Mouse (Mus musculus) ES-E14 (cell line): ENCODE measurements around the gene Slc37a1. TPM values are rescaled to one million over a fixed set of nuclear protein-coding genes. Genes with fewer than 3 reads are reported as not detected.

ENCODE experiments used
- DNase-seq: peaks from one replicate; pipeline ENCODE4 v3.0.0-alpha.2; 2013; ENCODE audit warnings: low read depth, low spot score
- H3K27ac ChIP-seq: 2 replicates; pipeline ENCODE4 v1.5.1; 2012; ENCODE audit warnings: low read depth, mild to moderate bottlenecking, low read length, moderate library complexity, mixed read lengths; ENCODE audit not compliant: poor library complexity, insufficient read depth, severe bottlenecking
- H3K36me3 ChIP-seq: 2 replicates; pipeline ENCODE4 v1.6.1; 2012; ENCODE audit warnings: mild to moderate bottlenecking, low read length, moderate library complexity, mixed read lengths; ENCODE audit not compliant: control insufficient read depth, poor library complexity, insufficient read depth, severe bottlenecking
- H3K4me1 ChIP-seq, 2 experiments: fragments of 150-350 bp in 1 of 2; sonication (generic) in 1 of 2; 2 replicates each; pipeline ENCODE4 v1.6.1; 2012; ENCODE audit warnings: low read length in 2 of 2, mild to moderate bottlenecking in 1 of 2, mixed read lengths in 1 of 2; ENCODE audit not compliant: control insufficient read depth in 2 of 2, insufficient read depth in 2 of 2, poor library complexity in 1 of 2
- H3K4me3 ChIP-seq, 2 experiments: fragments of 150-350 bp in 1 of 2; sonication (generic) in 1 of 2; 2 replicates each; pipeline ENCODE4 v1.5.1; 2012; ENCODE audit warnings: low read length in 2 of 2, low read depth in 1 of 2, mild to moderate bottlenecking in 1 of 2, mixed read lengths in 1 of 2; ENCODE audit not compliant: insufficient read depth in 1 of 2, poor library complexity in 1 of 2, severe bottlenecking in 1 of 2
- H3K9ac ChIP-seq: 2 replicates; pipeline ENCODE4 v1.6.1; 2012; ENCODE audit warnings: low read depth, mild to moderate bottlenecking, low read length, mixed read lengths; ENCODE audit not compliant: poor library complexity, insufficient read depth, severe bottlenecking
- H3K9me3 ChIP-seq: fragments of 150-350 bp; sonication (generic); 2 replicates; pipeline ENCODE4 v1.6.1; 2012; ENCODE audit warnings: low read depth, mild to moderate bottlenecking, low read length; ENCODE audit not compliant: control insufficient read depth, insufficient read depth
- CHD2 ChIP-seq: IDR thresholded peaks from 2 replicates; pipeline ENCODE4 v1.6.1; 2014; ENCODE audit warnings: mild to moderate bottlenecking, low read depth, low read length, inconsistent platforms
- HCFC1 ChIP-seq: IDR thresholded peaks from 2 replicates; pipeline ENCODE4 v1.6.1; 2012; ENCODE audit warnings: low read length, inconsistent platforms, borderline replicate concordance; ENCODE audit not compliant: insufficient read depth
- MAFK ChIP-seq: IDR thresholded peaks from 2 replicates; pipeline ENCODE4 v1.6.1; 2014; ENCODE audit warnings: mild to moderate bottlenecking, low read depth, low read length, inconsistent platforms; ENCODE audit not compliant: insufficient read depth
- ZC3H11A ChIP-seq: IDR thresholded peaks from 2 replicates; pipeline ENCODE4 v1.6.1; 2012; ENCODE audit warnings: low read depth, mild to moderate bottlenecking, inconsistent platforms, low read length, borderline replicate concordance
- ZNF384 ChIP-seq: IDR thresholded peaks from 2 replicates; pipeline ENCODE4 v1.6.1; 2012; ENCODE audit warnings: low read depth, low read length, inconsistent platforms
- in situ Hi-C, 2 experiments: fragments of 600-800 bp; cut with MboI; formaldehyde crosslinking; loops; one replicate each; pipeline ENCODE4 v1.15.1; 2025; ENCODE audit warnings: low sequenced_read_pairs in 2 of 2, inconsistent platforms in 1 of 2; ENCODE audit not compliant: unreplicated experiment in 2 of 2
- total RNA-seq: library from RNA; depleted of rRNA; stranded (reverse); fragments of 300-350 nt; gene quantifications from 2 replicates; pipeline ENCODE4 v1.2.3, GENCODE M21; 2012; rRNA removed

Slc37a1 gene
- total RNA-seq = 37.5 and 64.8 TPM in 2 replicates

GRCm38 (mm10) chr17:31286492-31286891 lies at the start of gene Slc37a1:
Slc37a1 (plus strand) TSS chr17:31286792.
- Histone ChIP-seq H3K9ac (peak within 1 kb of the TSS; percentile 86), H3K27ac (no peak within 1 kb of the TSS; the same call in 1 of the 2 replicates), H3K36me3 (no peaks in the 10 kb centered on the region), H3K4me1 (peaks cover 0 to 33% of the 10 kb centered on the region in 2 experiments; a peak in 2 of 4 replicates), H3K4me3 (peak within 1 kb of the TSS; percentile 80 to 97), H3K9me3 (no peaks in the 10 kb centered on the region)
- DNase-seq = no peak
- TF ChIP-seq HCFC1 (no peak), CHD2 (no peak), ZC3H11A (no peak), ZNF384 (no peak)
- in situ Hi-C loops = no loop called here

DNA sequence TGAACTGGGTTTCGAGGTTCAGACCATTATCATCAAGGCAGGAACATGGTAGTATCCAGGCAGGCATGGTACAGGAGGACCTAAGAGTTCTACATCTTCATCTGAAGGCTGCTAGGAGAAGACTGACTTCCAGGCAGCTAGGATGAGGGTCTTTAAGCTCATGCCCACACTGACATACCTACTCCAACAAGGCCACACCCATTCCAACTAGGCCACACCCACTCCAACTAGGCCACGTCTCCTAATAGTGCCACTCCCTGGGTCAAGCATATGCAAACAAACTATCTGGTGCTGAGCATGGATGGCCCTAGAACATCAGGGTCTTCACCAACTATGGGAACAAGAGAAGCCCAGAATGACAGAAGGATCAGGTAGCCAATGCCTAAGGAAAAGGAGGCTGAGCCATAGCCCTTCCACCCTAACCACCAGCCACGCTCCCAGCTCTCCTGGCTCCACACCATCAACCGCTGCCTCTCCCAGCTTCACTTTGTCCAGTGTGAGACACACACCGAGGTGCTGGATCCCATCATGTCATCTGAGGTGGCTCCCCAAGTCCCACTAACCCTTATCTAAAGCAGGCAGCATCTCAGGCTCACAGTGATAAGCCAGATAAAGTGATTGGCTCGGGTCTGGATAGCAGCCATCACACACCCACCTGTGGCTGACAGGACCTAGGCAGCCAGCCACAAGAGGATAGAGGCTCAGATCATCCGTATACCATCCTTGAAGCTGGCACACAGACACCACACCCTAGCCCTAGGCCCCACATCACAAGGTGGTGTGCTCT lies 48.2 kb upstream of the Slc37a1 start:
- Histone ChIP-seq H3K27ac (no peak overlapping the region), H3K4me3 (no peak overlapping the region), H3K4me1 (no peaks in the 10 kb centered on the region), H3K9me3 (no peaks in the 10 kb centered on the region), H3K36me3 (peaks cover 22% of the 10 kb centered on the region), H3K9ac (no peak overlapping the region)
- DNase-seq = no peak
- in situ Hi-C loops = no loop called here
- TF ChIP-seq ZC3H11A = no peak
- no peak for TF ChIP-seq ZNF384
- no peak for TF ChIP-seq HCFC1

DNA sequence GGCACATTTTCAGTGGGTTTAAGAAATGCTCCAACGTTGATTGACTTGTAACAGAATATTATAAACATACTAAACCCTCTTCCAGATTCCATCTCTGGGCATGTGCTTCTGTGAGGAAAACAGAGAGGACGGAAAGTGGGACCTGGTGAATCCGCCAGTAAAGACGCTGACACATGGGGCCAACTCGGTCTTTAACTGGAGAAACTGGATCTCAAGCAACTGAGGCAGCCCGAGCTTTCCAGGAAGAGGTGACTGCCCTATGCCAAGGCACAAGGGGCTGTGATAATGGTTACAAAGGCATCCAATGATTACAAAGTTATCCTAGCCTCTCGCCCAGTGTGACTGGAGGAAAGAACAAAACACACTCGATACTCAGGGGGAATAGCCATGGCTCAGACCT lies 45.4 kb upstream of the Slc37a1 start:
- Histone ChIP-seq H3K9me3 (no peaks in the 10 kb centered on the region), H3K27ac (no peak overlapping the region), H3K4me1 (no peaks in the 10 kb centered on the region), H3K9ac (no peak overlapping the region), H3K4me3 (no peak overlapping the region), H3K36me3 (peaks cover 17% of the 10 kb centered on the region)
- in situ Hi-C loops = no loop called here
- no peak for DNase-seq
- TF ChIP-seq MAFK (no peak), ZNF384 (no peak)

- no peak overlapping the region for H3K4me3 ChIP-seq
- in situ Hi-C loops = no loop called here
- TF ChIP-seq ZNF384 (no peak), MAFK (no peak), HCFC1 (no peak), ZC3H11A (no peak), CHD2 (no peak)
- H3K4me1 ChIP-seq = peaks cover 0 to 2% of the 10 kb centered on the region in 2 experiments; a peak in 1 of 4 replicates
- no peak overlapping the region for H3K27ac ChIP-seq
- no peaks in the 10 kb centered on the region for H3K9me3 ChIP-seq
- H3K9ac ChIP-seq = no peak overlapping the region
- H3K36me3 ChIP-seq = peaks cover 17% of the 10 kb centered on the region
- DNase-seq = no peak
Measured at GRCm38 (mm10) chr17:31242764-31243163, 43.8 kb upstream of the Slc37a1 start.

DNA sequence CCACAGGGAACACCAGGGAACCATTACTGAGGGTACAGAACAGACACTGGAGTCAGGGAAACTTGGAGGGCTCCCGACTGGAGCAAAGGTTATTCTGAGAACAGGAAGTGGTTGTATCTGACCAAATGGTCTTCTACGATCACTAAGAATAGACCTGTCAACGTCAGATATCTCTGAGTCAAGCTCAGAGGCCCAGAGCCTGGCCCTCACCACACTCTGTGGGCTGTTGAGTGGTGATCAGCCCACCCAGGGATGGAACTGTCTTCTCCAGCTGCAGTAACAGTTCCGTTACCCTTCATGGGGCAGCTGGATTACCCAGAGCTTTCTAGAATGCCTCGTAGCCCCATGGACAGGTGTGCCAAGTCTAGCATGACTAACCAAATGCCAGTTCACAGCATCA lies 41.3 kb upstream of the Slc37a1 start:
- DNase-seq = no peak
- Histone ChIP-seq H3K4me1 (peaks cover 2% of the 10 kb centered on the region in 2 experiments; a peak in 2 of 4 replicates), H3K4me3 (no peak overlapping the region), H3K9me3 (no peaks in the 10 kb centered on the region), H3K9ac (no peak overlapping the region), H3K36me3 (peaks cover 5% of the 10 kb centered on the region), H3K27ac (no peak overlapping the region)
- TF ChIP-seq ZC3H11A = no peak
- no peak for TF ChIP-seq CHD2
- no peak for TF ChIP-seq ZNF384
- TF ChIP-seq MAFK = no peak
- TF ChIP-seq HCFC1 = no peak
- in situ Hi-C loops = no loop called here
